ENCODE assay signal across 13 mouse cellular contexts in the genomic region with DNA sequence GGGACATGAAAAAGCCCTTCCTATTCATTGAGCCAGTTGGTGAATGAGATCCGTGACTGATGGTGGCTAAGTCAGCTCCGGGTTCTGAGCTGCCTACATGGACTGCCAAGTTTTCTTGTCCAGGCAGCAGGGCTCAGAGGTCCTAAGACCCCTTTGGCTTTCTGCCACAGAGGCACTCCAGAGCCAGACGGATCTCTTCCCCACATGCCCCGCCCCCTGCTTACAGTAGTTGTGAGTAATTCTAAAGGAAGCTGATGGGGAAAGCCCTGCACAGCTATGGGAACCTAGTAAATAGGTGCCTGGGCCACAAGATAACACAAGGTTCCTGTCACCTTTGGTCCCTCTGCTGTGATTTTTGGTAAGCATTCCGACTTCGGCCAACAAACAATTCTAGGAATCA. TPM values are rescaled to one million over a fixed set of nuclear protein-coding genes. Genes with fewer than 3 reads are reported as not detected.
DNase-seq lines count a peak whose midpoint lies in the region; ATAC-seq lines count a peak whose summit lies in the region.
"Had no signal": no experiment of that assay in that cellular context is flagged by ENCODE, and none has a peak within 500 bp of the region (broad histone marks: within the 10 kb centered on the region; RNA-seq: fewer than 3 reads in every experiment).

No protein-coding gene starts in this region.

- H3K4me3 ChIP-seq in embryonic facial prominence, embryonic 14.5 days (ENCODE audit: low read depth, low read length), result no peak overlapping the region
- H3K4me3 ChIP-seq in embryonic facial prominence, embryonic 10.5 days, result no peak overlapping the region
- no peak overlapping the region for H3K4me3 ChIP-seq in kidney, embryonic 14.5 days (ENCODE audit: low read length)
- no peak overlapping the region for H3K4me3 ChIP-seq in midbrain, embryonic 16.5 days (ENCODE audit: low read depth, low read length)
- no peak overlapping the region for H3K4me3 ChIP-seq in midbrain, embryonic 13.5 days (replicated peaks)
- H3K4me3 ChIP-seq in stomach, embryonic 15.5 days (replicated peaks), result no peak overlapping the region
- H3K4me3 ChIP-seq: limb, embryonic 12.5 days; neural tube, embryonic 12.5 days had no signal

- ATAC-seq in embryonic facial prominence, embryonic 14.5 days (ENCODE audit: low read depth), result peak; percentile 44; the same call in 1 of the 2 replicates
- ATAC-seq in kidney, embryonic 14.5 days (ENCODE audit: low FRiP score, low TSS enrichment), result no peak
- ATAC-seq in midbrain, embryonic 16.5 days, result 0 out of 2 replicates have a peak, but pooled peaks have one; percentile 39
- ATAC-seq in midbrain, embryonic 13.5 days, result no peak
- ATAC-seq in stomach, embryonic 15.5 days (ENCODE audit: insufficient read depth, low FRiP score, low read depth), result peak; percentile 39; the same call in 1 of the 2 replicates

- WGBS in embryonic facial prominence, embryonic 14.5 days, result 56% methylated on average over 6 of the region's 6 CpGs
- WGBS in embryonic facial prominence, embryonic 10.5 days, result 67% methylated on average over 6 of the region's 6 CpGs
- 53% methylated on average over 6 of the region's 6 CpGs for WGBS in kidney, embryonic 14.5 days
- whole genome bisulfite sequencing in midbrain, embryonic 16.5 days, result 57% methylated on average over 6 of the region's 6 CpGs
- 63% methylated on average over 6 of the region's 6 CpGs for WGBS in midbrain, embryonic 13.5 days
- 44% methylated on average over 6 of the region's 6 CpGs for WGBS in stomach, embryonic 15.5 days

- DNase-seq in embryonic facial prominence, embryonic 14.5 days (ENCODE audit: low spot score), result peak; percentile 79
- DNase-seq in embryonic facial prominence, embryonic 10.5 days (ENCODE audit: low spot score), result no peak
- peak; percentile 44 for DNase-seq in kidney, postnatal 10 days
- no peak for DNase-seq in thymus, postnatal 36 days
- DNase-seq: right cerebral cortex, adult 18-20 months; thymus, postnatal 25 days had no signal

- no peak overlapping the region for H3K9ac ChIP-seq in embryonic facial prominence, embryonic 14.5 days (ENCODE audit: low read depth, low read length)
- no peak overlapping the region for H3K9ac ChIP-seq in kidney, embryonic 14.5 days (ENCODE audit: low read depth, low read length)
- H3K9ac ChIP-seq in midbrain, embryonic 16.5 days (ENCODE audit: low read depth, low read length), result no peak overlapping the region
- no peak overlapping the region for H3K9ac ChIP-seq in midbrain, embryonic 13.5 days (replicated peaks)
- H3K9ac ChIP-seq in stomach, embryonic 15.5 days, result no peak overlapping the region
- H3K9ac ChIP-seq: limb, embryonic 12.5 days; neural tube, embryonic 12.5 days had no signal

- no peak overlapping the region for H3K27ac ChIP-seq in embryonic facial prominence, embryonic 14.5 days (replicated peaks; ENCODE audit: low read depth, low read length)
- no peak overlapping the region for H3K27ac ChIP-seq in embryonic facial prominence, embryonic 10.5 days (replicated peaks)
- H3K27ac ChIP-seq in kidney, embryonic 14.5 days (ENCODE audit: low read depth, low read length), result no peak overlapping the region
- no peak overlapping the region for H3K27ac ChIP-seq in midbrain, embryonic 16.5 days (ENCODE audit: low read length)
- no peak overlapping the region for H3K27ac ChIP-seq in midbrain, embryonic 13.5 days
- H3K27ac ChIP-seq in stomach, embryonic 15.5 days, result no peak overlapping the region
- H3K27ac ChIP-seq: limb, embryonic 12.5 days; neural tube, embryonic 12.5 days had no signal

- no peaks in the 10 kb centered on the region for H3K9me3 ChIP-seq in embryonic facial prominence, embryonic 14.5 days (ENCODE audit: control insufficient read depth, low read length)
- H3K9me3 ChIP-seq in embryonic facial prominence, embryonic 10.5 days, result no peaks in the 10 kb centered on the region
- no peaks in the 10 kb centered on the region for H3K9me3 ChIP-seq in kidney, embryonic 14.5 days (ENCODE audit: control insufficient read depth, low read length)
- H3K9me3 ChIP-seq in midbrain, embryonic 16.5 days (replicated peaks; ENCODE audit: control insufficient read depth, low read length, poor library complexity, severe bottlenecking), result no peaks in the 10 kb centered on the region
- no peaks in the 10 kb centered on the region for H3K9me3 ChIP-seq in midbrain, embryonic 13.5 days
- no peaks in the 10 kb centered on the region for H3K9me3 ChIP-seq in stomach, embryonic 15.5 days
- H3K9me3 ChIP-seq: limb, embryonic 12.5 days; neural tube, embryonic 12.5 days had no signal

- no peaks in the 10 kb centered on the region for H3K36me3 ChIP-seq in embryonic facial prominence, embryonic 14.5 days (ENCODE audit: control insufficient read depth, insufficient read depth, low read length)
- no peaks in the 10 kb centered on the region for H3K36me3 ChIP-seq in embryonic facial prominence, embryonic 10.5 days (replicated peaks)
- H3K36me3 ChIP-seq in kidney, embryonic 14.5 days (ENCODE audit: control insufficient read depth, insufficient read depth, low read length), result no peaks in the 10 kb centered on the region
- H3K36me3 ChIP-seq in midbrain, embryonic 16.5 days (ENCODE audit: control insufficient read depth, insufficient read depth, low read length), result no peaks in the 10 kb centered on the region
- no peaks in the 10 kb centered on the region for H3K36me3 ChIP-seq in midbrain, embryonic 13.5 days
- no peaks in the 10 kb centered on the region for H3K36me3 ChIP-seq in stomach, embryonic 15.5 days
- H3K36me3 ChIP-seq: limb, embryonic 12.5 days; neural tube, embryonic 12.5 days had no signal

- no peaks in the 10 kb centered on the region for H3K27me3 ChIP-seq in embryonic facial prominence, embryonic 14.5 days (replicated peaks; ENCODE audit: control insufficient read depth, insufficient read depth, low read length)
- no peaks in the 10 kb centered on the region for H3K27me3 ChIP-seq in embryonic facial prominence, embryonic 10.5 days (replicated peaks; ENCODE audit: low read depth, poor library complexity, severe bottlenecking)
- no peaks in the 10 kb centered on the region for H3K27me3 ChIP-seq in kidney, embryonic 14.5 days (ENCODE audit: control insufficient read depth, insufficient read depth, low read length)
- no peaks in the 10 kb centered on the region for H3K27me3 ChIP-seq in midbrain, embryonic 16.5 days (ENCODE audit: control insufficient read depth, insufficient read depth, low read depth, low read length)
- H3K27me3 ChIP-seq in midbrain, embryonic 13.5 days, result no peaks in the 10 kb centered on the region
- H3K27me3 ChIP-seq in stomach, embryonic 15.5 days (replicated peaks), result no peaks in the 10 kb centered on the region
- H3K27me3 ChIP-seq: limb, embryonic 12.5 days; neural tube, embryonic 12.5 days had no signal

- H3K4me1 ChIP-seq in embryonic facial prominence, embryonic 14.5 days (ENCODE audit: control insufficient read depth, insufficient read depth, low read length), result 0 out of 2 replicates have a peak, but pooled peaks cover 4% of the 10 kb centered on the region
- peaks cover 8% of the 10 kb centered on the region for H3K4me1 ChIP-seq in embryonic facial prominence, embryonic 10.5 days
- no peaks in the 10 kb centered on the region for H3K4me1 ChIP-seq in kidney, embryonic 14.5 days (ENCODE audit: control insufficient read depth, insufficient read depth, low read length)
- no peaks in the 10 kb centered on the region for H3K4me1 ChIP-seq in midbrain, embryonic 16.5 days (ENCODE audit: control insufficient read depth, insufficient read depth, low read length)
- no peaks in the 10 kb centered on the region for H3K4me1 ChIP-seq in midbrain, embryonic 13.5 days (replicated peaks)
- H3K4me1 ChIP-seq in stomach, embryonic 15.5 days, result no peaks in the 10 kb centered on the region
- H3K4me1 ChIP-seq: neural tube, embryonic 12.5 days had no signal

- no peak overlapping the region for H3K4me2 ChIP-seq in embryonic facial prominence, embryonic 14.5 days (ENCODE audit: low read depth, low read length)
- no peak overlapping the region for H3K4me2 ChIP-seq in kidney, embryonic 14.5 days (replicated peaks; ENCODE audit: low read depth, low read length)
- no peak overlapping the region for H3K4me2 ChIP-seq in midbrain, embryonic 16.5 days (ENCODE audit: low read length)
- H3K4me2 ChIP-seq in midbrain, embryonic 13.5 days (replicated peaks), result no peak overlapping the region
- no peak overlapping the region for H3K4me2 ChIP-seq in stomach, embryonic 15.5 days
- H3K4me2 ChIP-seq: limb, embryonic 12.5 days; neural tube, embryonic 12.5 days had no signal

RNA-seq across cellular contexts. Expression of a gene that starts 27.8 kb away (rescaled TPM):
- not detected in 2 replicates for polyA plus RNA-seq in embryonic facial prominence, embryonic 14.5 days (2014; fragmentation: Nextera tagmentation; extraction: Ambion mirVana)
- 0.08 and 0.16 TPM in 2 replicates for polyA plus RNA-seq in embryonic facial prominence, embryonic 10.5 days (2016; fragmentation: Nextera tagmentation; extraction: Ambion mirVana)
- not detected in 2 replicates for polyA plus RNA-seq in kidney, embryonic 14.5 days (2014; fragmentation: Nextera tagmentation; extraction: Ambion mirVana)
- polyA plus RNA-seq in midbrain, embryonic 16.5 days (2015; fragmentation: Nextera tagmentation; extraction: Ambion mirVana), result 0.26 and 0.39 TPM in 2 replicates
- polyA plus RNA-seq in midbrain, embryonic 13.5 days (2015; fragmentation: Nextera tagmentation; extraction: Ambion mirVana), result 0.08 TPM in 1 of 2 replicates, not detected in the other
- not detected in 2 replicates for polyA plus RNA-seq in stomach, embryonic 15.5 days (2015; fragmentation: Nextera tagmentation; extraction: Ambion mirVana)
- polyA plus RNA-seq: intestine, embryonic 14.5 days; neural tube, embryonic 12.5 days had no signal

RNA-seq across cellular contexts. Expression of a gene that starts 29.5 kb away (rescaled TPM):
- polyA plus RNA-seq in embryonic facial prominence, embryonic 14.5 days (2014; fragmentation: Nextera tagmentation; extraction: Ambion mirVana), result 3.5 and 4.8 TPM in 2 replicates
- polyA plus RNA-seq in embryonic facial prominence, embryonic 10.5 days (2016; fragmentation: Nextera tagmentation; extraction: Ambion mirVana), result 0.02 TPM in 1 of 2 replicates, not detected in the other
- polyA plus RNA-seq in kidney, embryonic 14.5 days (2014; fragmentation: Nextera tagmentation; extraction: Ambion mirVana), result not detected in 2 replicates
- polyA plus RNA-seq in midbrain, embryonic 16.5 days (2015; fragmentation: Nextera tagmentation; extraction: Ambion mirVana), result not detected in 2 replicates
- polyA plus RNA-seq in midbrain, embryonic 13.5 days (2015; fragmentation: Nextera tagmentation; extraction: Ambion mirVana), result not detected in 2 replicates
- not detected in 2 replicates for polyA plus RNA-seq in stomach, embryonic 15.5 days (2015; fragmentation: Nextera tagmentation; extraction: Ambion mirVana)

Comparison
In these comparisons a context has a peak if more than half of its experiments do, and no peak if none do; other contexts are left out.
1. ATAC-seq: peak in embryonic facial prominence, embryonic 14.5 days (single experiment), midbrain, embryonic 16.5 days (single experiment) and stomach, embryonic 15.5 days (single experiment); none in kidney, embryonic 14.5 days (single experiment) and midbrain, embryonic 13.5 days (single experiment).
2. DNase-seq: peak in embryonic facial prominence, embryonic 14.5 days (single experiment) and kidney, postnatal 10 days (single experiment); none in embryonic facial prominence, embryonic 10.5 days (single experiment) and thymus, postnatal 36 days (0 of 2).